Mouse (Mus musculus) limb, embryonic 14.5 days (tissue): Measurements from ENCODE around the gene Il5ra. TPM values are rescaled to one million over a fixed set of nuclear protein-coding genes. Genes with fewer than 3 reads are reported as not detected.

ENCODE experiments used
- ATAC-seq: fragments of 200-750 bp; cut with Nextera tagmentation; 2 replicates; pipeline ENCODE4 v1.8.0; 2017; ENCODE audit warnings: low read depth, moderate number of reproducible peaks, moderate TSS enrichment; ENCODE audit not compliant: low FRiP score
- DNase-seq: peaks from one replicate; pipeline ENCODE4 v3.0.0-alpha.2; 2015; ENCODE audit warnings: low spot score
- H3K27ac ChIP-seq: fragments of 300-500 bp; sonication (generic); replicated peaks from 2 replicates; pipeline ENCODE4 v1.5.1; 2014; ENCODE audit warnings: low read depth, mild to moderate bottlenecking, low read length, moderate library complexity, mixed read lengths
- H3K27me3 ChIP-seq: fragments of 300-500 bp; sonication (generic); 2 replicates; pipeline ENCODE4 v1.6.1; 2014; ENCODE audit warnings: low read length, mixed read lengths; ENCODE audit not compliant: control insufficient read depth, insufficient read depth
- H3K36me3 ChIP-seq: fragments of 300-500 bp; sonication (generic); 2 replicates; pipeline ENCODE4 v1.6.1; 2014; ENCODE audit warnings: mild to moderate bottlenecking, low read length, moderate library complexity, mixed read lengths; ENCODE audit not compliant: control insufficient read depth, insufficient read depth
- H3K4me1 ChIP-seq: fragments of 300-500 bp; sonication (generic); 2 replicates; pipeline ENCODE4 v1.6.1; 2014; ENCODE audit warnings: antibody characterized with exemption, low read length, mixed read lengths; ENCODE audit not compliant: control insufficient read depth, insufficient read depth
- H3K4me2 ChIP-seq: fragments of 300-500 bp; sonication (generic); replicated peaks from 2 replicates; pipeline ENCODE4 v1.6.1; 2014; ENCODE audit warnings: low read depth, mild to moderate bottlenecking, low read length, moderate library complexity; ENCODE audit not compliant: severe bottlenecking
- H3K4me3 ChIP-seq: fragments of 300-500 bp; sonication (generic); replicated peaks from 2 replicates; pipeline ENCODE4 v1.5.1; 2014; ENCODE audit warnings: low read length
- H3K9ac ChIP-seq: fragments of 300-500 bp; sonication (generic); 2 replicates; pipeline ENCODE4 v1.6.1; 2014; ENCODE audit warnings: mild to moderate bottlenecking, low read depth, low read length, moderate library complexity; ENCODE audit not compliant: severe bottlenecking
- H3K9me3 ChIP-seq: fragments of 300-500 bp; sonication (generic); 2 replicates; pipeline ENCODE4 v1.6.1; 2016; ENCODE audit warnings: low read length; ENCODE audit not compliant: control insufficient read depth
- POLR2A ChIP-seq: fragments of 200-500 bp; IDR thresholded peaks from 2 replicates; pipeline ENCODE4 v1.8.0; 2012; ENCODE audit warnings: inconsistent platforms, mild to moderate bottlenecking, moderate library complexity, borderline replicate concordance; ENCODE audit not compliant: insufficient read depth, insufficient read length; ENCODE audit errors: extremely low read depth
- whole genome bisulfite sequencing: fragments of 180-500 bp; shearing (Covaris S2); extraction: QIAGEN DNeasy Blood & Tissue Kit; methylation state at CpG from one replicate; pipeline ENCODE4 v1.1.7; 2014; 5-methylcytosine and 5-hydroxymethylcytosine counted together
- polyA plus RNA-seq, 2 experiments: library from polyadenylated mRNA; depleted of rRNA in 1 of 2; stranded (reverse) in 1 of 2; unstranded in 1 of 2; fragments of >200 nt; fragmentation: Nextera tagmentation in 1 of 2; extraction: Ambion mirVana in 1 of 2; gene quantifications; 2 replicates each; pipeline versions ENCODE4 v1.2.1 to v1.2.3; 2012 to 2014

Il5ra gene
- polyA plus RNA-seq, 2 experiments: 0.09 to 0.41 TPM

GRCm38 (mm10) chr6:106726078-106726477 lies 22.8 kb downstream of the Il5ra start:
- Histone ChIP-seq H3K4me3 (no peak overlapping the region), H3K4me2 (no peak overlapping the region), H3K27me3 (no peaks in the 10 kb centered on the region), H3K36me3 (no peaks in the 10 kb centered on the region), H3K4me1 (no peaks in the 10 kb centered on the region), H3K27ac (no peak overlapping the region), H3K9me3 (no peaks in the 10 kb centered on the region), H3K9ac (no peak overlapping the region)
- TF ChIP-seq POLR2A: no peak
- no peak for ATAC-seq
- WGBS: 82% methylated on average over 6 of the region's 6 CpGs
- DNase-seq: no peak

GRCm38 (mm10) chr6:106725642-106726041 lies 23.2 kb downstream of the Il5ra start:
- Histone ChIP-seq H3K4me1 (no peaks in the 10 kb centered on the region), H3K27ac (no peak overlapping the region), H3K9ac (no peak overlapping the region), H3K36me3 (no peaks in the 10 kb centered on the region), H3K4me2 (no peak overlapping the region), H3K4me3 (no peak overlapping the region), H3K27me3 (no peaks in the 10 kb centered on the region), H3K9me3 (no peaks in the 10 kb centered on the region)
- TF ChIP-seq POLR2A: no peak
- ATAC-seq (no peak), DNase-seq (no peak)
- WGBS: 78% methylated on average over 4 of the region's 4 CpGs

- no peak for ATAC-seq
- no peak overlapping the region for H3K9ac ChIP-seq
Observed at GRCm38 (mm10) chr6:106705506-106706035, 43.3 kb downstream of the Il5ra start.

GRCm38 (mm10) chr6:106701931-106702330 lies 46.9 kb downstream of the Il5ra start:
- Histone ChIP-seq H3K4me2 (no peak overlapping the region), H3K4me3 (no peak overlapping the region), H3K9me3 (no peaks in the 10 kb centered on the region), H3K4me1 (no peaks in the 10 kb centered on the region), H3K9ac (no peak overlapping the region), H3K27me3 (no peaks in the 10 kb centered on the region), H3K36me3 (no peaks in the 10 kb centered on the region), H3K27ac (no peak overlapping the region)
- ATAC-seq (no peak), DNase-seq (no peak)
- TF ChIP-seq POLR2A: no peak
- WGBS: 79% methylated on average over 3 of the region's 3 CpGs

More at GRCm38 (mm10) chr6:106705506-106706035, 43.3 kb downstream of the Il5ra start:
- H3K27ac ChIP-seq: no peak overlapping the region
- H3K4me3 ChIP-seq: no peak overlapping the region
- H3K9me3 ChIP-seq: no peaks in the 10 kb centered on the region
- H3K36me3 ChIP-seq: no peaks in the 10 kb centered on the region
- no peak for TF ChIP-seq POLR2A
- H3K4me2 ChIP-seq: no peak overlapping the region
- WGBS: 40% methylated on average over 3 of the region's 3 CpGs
- no peaks in the 10 kb centered on the region for H3K27me3 ChIP-seq
- no peaks in the 10 kb centered on the region for H3K4me1 ChIP-seq
- no peak for DNase-seq

GRCm38 (mm10) chr6:106675581-106675980 lies 73.3 kb downstream of the Il5ra start:
- TF ChIP-seq POLR2A: no peak

More at GRCm38 (mm10) chr6:106675581-106675980, 73.3 kb downstream of the Il5ra start:
- Histone ChIP-seq H3K9ac (no peak overlapping the region), H3K4me2 (no peak overlapping the region), H3K4me3 (no peak overlapping the region), H3K27ac (no peak overlapping the region), H3K9me3 (no peaks in the 10 kb centered on the region), H3K4me1 (no peaks in the 10 kb centered on the region), H3K36me3 (no peaks in the 10 kb centered on the region), H3K27me3 (no peaks in the 10 kb centered on the region)
- ATAC-seq (no peak), DNase-seq (no peak)
- WGBS: 76% methylated on average over 8 of the region's 8 CpGs
